Mouse (Mus musculus) sigmoid colon, adult 10 weeks (tissue): ENCODE results near the gene Slc5a4a. TPM values are rescaled to one million over a fixed set of nuclear protein-coding genes. Genes with fewer than 3 reads are reported as not detected.

Source experiments
- polyA plus RNA-seq: library from polyadenylated mRNA; stranded (reverse); fragments of 350-450 nt; fragmentation: Illumina TruSeq; extraction: RNeasy Lipid Tissue Mini Kit (QIAGEN cat#74804); gene quantifications from one replicate; pipeline ENCODE4 v1.2.3, GENCODE M21; 2014; ENCODE audit warnings: low read depth, low replicate concordance

Gene Slc5a4a
- not detected for polyA plus RNA-seq

GRCm38 (mm10) chr10:76147278-76147677, at the start of gene Slc5a4a:
Slc5a4a (plus strand) TSS chr10:76147451.

GRCm38 (mm10) chr10:76110861-76111260, 36.4 kb upstream of the Slc5a4a start, which contains the start of gene Slc5a4b:
Slc5a4b (minus strand) TSS chr10:76110961.

GRCm38 (mm10) chr10:76237341-76238225, 90.3 kb downstream of the Slc5a4a start, which contains the start of gene Prmt2:
Prmt2 (minus strand) TSS chr10:76237865.

Other genes with a start within 250 kb of the Slc5a4a start
- gene Smarcb1, start 225.8 kb upstream of the Slc5a4a start, polyA plus RNA-seq, result 10.9 TPM
- 21.3 TPM for gene Chchd10, start 214.3 kb upstream of the Slc5a4a start, polyA plus RNA-seq
- 1.0 TPM for gene Mmp11, start 211.0 kb upstream of the Slc5a4a start, polyA plus RNA-seq
- not detected for gene Gm867, start 206.8 kb upstream of the Slc5a4a start, polyA plus RNA-seq
- gene Vpreb3, start 204.4 kb upstream of the Slc5a4a start, polyA plus RNA-seq, result not detected
- gene Gm5134, start 192.9 kb upstream of the Slc5a4a start, polyA plus RNA-seq, result not detected
- gene Zfp280b, start 114.8 kb upstream of the Slc5a4a start, polyA plus RNA-seq, result 12.6 TPM
- 0.22 TPM for gene Slc5a4b, start 36.5 kb upstream of the Slc5a4a start, polyA plus RNA-seq
- gene Prmt2, start 90.4 kb downstream of the Slc5a4a start, polyA plus RNA-seq, result 2.3 TPM
- gene S100b, start 106.4 kb downstream of the Slc5a4a start, polyA plus RNA-seq, result 0.60 TPM
- gene Dip2a, start 197.8 kb downstream of the Slc5a4a start, polyA plus RNA-seq, result 25.6 TPM